9 mouse cellular contexts compared by ENCODE assay signal in the genomic region with DNA sequence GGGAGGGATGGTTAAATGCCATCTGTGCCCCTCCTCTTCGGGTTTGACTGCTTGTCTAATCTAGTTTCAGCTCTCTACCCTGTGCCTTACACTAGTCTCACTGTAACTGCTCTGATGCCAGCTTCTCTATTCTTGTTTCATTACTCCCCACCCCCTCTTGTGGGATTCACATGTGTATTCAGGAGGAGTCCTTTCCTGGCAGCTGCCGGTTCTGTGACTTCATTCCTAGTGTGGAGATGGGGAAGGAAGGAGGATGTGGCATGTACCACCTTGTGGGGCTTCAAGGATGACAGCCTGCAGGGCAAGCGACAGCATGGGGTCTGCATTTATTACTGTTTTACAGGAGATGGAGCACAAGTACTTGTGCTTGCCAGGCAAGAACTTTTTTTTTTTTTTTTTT. TPM values are rescaled to one million over a fixed set of nuclear protein-coding genes. Genes with fewer than 3 reads are reported as not detected.
DNase-seq lines count a peak whose midpoint lies in the region; ATAC-seq and TF ChIP-seq lines count a peak whose summit lies in the region.
"Had no signal": no experiment of that assay in that cellular context is flagged by ENCODE, and none has a peak within 500 bp of the region (broad histone marks: within the 10 kb centered on the region; RNA-seq: fewer than 3 reads in every experiment).

No protein-coding gene starts in this region.

- H3K4me1 ChIP-seq in heart, embryonic 13.5 days, result peaks cover 34% of the 10 kb centered on the region
- H3K4me1 ChIP-seq in G1E (ENCODE audit: insufficient read depth, low read depth, low read length), result peaks cover 35% of the 10 kb centered on the region
- peaks cover 19% of the 10 kb centered on the region for H3K4me1 ChIP-seq in hindbrain, embryonic 14.5 days (replicated peaks; ENCODE audit: control insufficient read depth, insufficient read depth, low read length)
- H3K4me1 ChIP-seq in megakaryocyte, embryonic 14.5 days, result peaks cover 56% of the 10 kb centered on the region

- no peaks in the 10 kb centered on the region for H3K9me3 ChIP-seq in heart, embryonic 13.5 days
- H3K9me3 ChIP-seq in G1E (replicated peaks), result no peaks in the 10 kb centered on the region
- H3K9me3 ChIP-seq in hindbrain, embryonic 14.5 days (ENCODE audit: control insufficient read depth, low read length), result no peaks in the 10 kb centered on the region
- H3K9me3 ChIP-seq in megakaryocyte, embryonic 14.5 days, result no peaks in the 10 kb centered on the region

- no peak for DNase-seq in heart, postnatal 25 days (ENCODE audit: low spot score)
- DNase-seq in G1E (ENCODE audit: low spot score), result no peak
- DNase-seq in hindbrain, embryonic 14.5 days (ENCODE audit: low spot score), result no peak
- no peak for DNase-seq in urinary bladder, postnatal 4 days (ENCODE audit: low spot score in 2 of 2)
- DNase-seq in spleen, adult 18-20 months, result no peak
- no peak for DNase-seq in lung, postnatal 25 days (ENCODE audit: low spot score)
- DNase-seq: cerebellum, adult 2 months had no signal

- peak overlapping the region; percentile 75 for H3K4me3 ChIP-seq in heart, embryonic 13.5 days
- peak overlapping the region; percentile 31; the same call in 1 of the 2 replicates for H3K4me3 ChIP-seq in G1E (ENCODE audit: low read depth, low read length)
- no peak overlapping the region for H3K4me3 ChIP-seq in hindbrain, embryonic 14.5 days (replicated peaks; ENCODE audit: low read length)
- peak overlapping the region; percentile 99 for H3K4me3 ChIP-seq in megakaryocyte, embryonic 14.5 days (replicated peaks)

- no peaks in the 10 kb centered on the region for H3K27me3 ChIP-seq in heart, embryonic 13.5 days (replicated peaks)
- no peaks in the 10 kb centered on the region for H3K27me3 ChIP-seq in G1E (ENCODE audit: insufficient read depth, low read length)
- H3K27me3 ChIP-seq in hindbrain, embryonic 14.5 days (ENCODE audit: control insufficient read depth, insufficient read depth, low read length), result no peaks in the 10 kb centered on the region
- no peaks in the 10 kb centered on the region for H3K27me3 ChIP-seq in megakaryocyte, embryonic 14.5 days (replicated peaks)

- 73% methylated on average over 3 of the region's 3 CpGs for WGBS in heart, embryonic 13.5 days
- 82% methylated on average over 3 of the region's 3 CpGs for WGBS in hindbrain, embryonic 14.5 days

- peak overlapping the region; percentile 89 for H3K4me2 ChIP-seq in heart, embryonic 13.5 days
- peak overlapping the region; percentile 82 for H3K4me2 ChIP-seq in hindbrain, embryonic 14.5 days (replicated peaks)

- TF ChIP-seq CTCF in G1E (IDR thresholded peaks at IDR 0.05; ENCODE audit: low read depth, low read length), result no peak

- H3K36me3 ChIP-seq in heart, embryonic 13.5 days, result peaks cover 53% of the 10 kb centered on the region
- H3K36me3 ChIP-seq in G1E (replicated peaks), result peaks cover 67% of the 10 kb centered on the region
- H3K36me3 ChIP-seq in hindbrain, embryonic 14.5 days (replicated peaks; ENCODE audit: control insufficient read depth, insufficient read depth), result peaks cover 22% of the 10 kb centered on the region
- H3K36me3 ChIP-seq in megakaryocyte, embryonic 14.5 days (replicated peaks; ENCODE audit: low read length), result peaks cover 64% of the 10 kb centered on the region

- peak overlapping the region; percentile 30; the same call in 1 of the 2 replicates for H3K27ac ChIP-seq in heart, embryonic 13.5 days (replicated peaks)
- no peak overlapping the region for H3K27ac ChIP-seq in hindbrain, embryonic 14.5 days

- ATAC-seq in heart, embryonic 13.5 days (ENCODE audit: extremely low read depth, insufficient number of reproducible peaks, low FRiP score, low TSS enrichment), result no peak
- ATAC-seq in G1E (ENCODE audit: extremely low read depth, insufficient number of reproducible peaks, low FRiP score, poor library complexity, severe bottlenecking), result no peak
- no peak for ATAC-seq in hindbrain, embryonic 14.5 days (ENCODE audit: low FRiP score)

- H3K9ac ChIP-seq in heart, embryonic 13.5 days, result peak overlapping the region; percentile 90; the same call in 1 of the 2 replicates
- H3K9ac ChIP-seq in hindbrain, embryonic 14.5 days, result no peak overlapping the region; the same call in 1 of the 2 replicates

- intact Hi-C loops in heart, postnatal 25 days (cut with DNase I), result loop anchor here (5.0 kb wide), 2 partner anchors 95 to 170 kb away; a partner anchor contains a TSS

RNA-seq across cellular contexts. Expression of a gene that starts 1.6 kb away (rescaled TPM):
- 23.5 and 31.6 TPM in 2 replicates for polyA plus RNA-seq in heart, embryonic 13.5 days (2015; fragmentation: Nextera tagmentation; extraction: Ambion mirVana)
- 1 to 10 TPM; 3.3 to 4.0 TPM for total RNA-seq in heart, postnatal 25 days (2021)
- total RNA-seq in G1E (2014; fragmentation: Nextera tagmentation), result 6.0 and 17.0 TPM in 2 replicates
- total RNA-seq in G1E (2017), result 3.2 and 5.3 TPM in 2 replicates
- 96.6 and 137 TPM in 2 replicates for polyA plus RNA-seq in G1E (2012)
- polyA plus RNA-seq in hindbrain, embryonic 14.5 days (2014; fragmentation: Nextera tagmentation; extraction: Ambion mirVana), result 20.5 and 21.7 TPM in 2 replicates
- polyA plus RNA-seq in megakaryocyte, embryonic 14.5 days (2012; ENCODE audit: insufficient read depth, low replicate concordance), result 276 and 880 TPM in 2 replicates

RNA-seq across cellular contexts. Expression of a gene that starts 1.7 kb away (rescaled TPM):
- polyA plus RNA-seq in heart, embryonic 13.5 days (2015; fragmentation: Nextera tagmentation; extraction: Ambion mirVana), result 41.7 and 50.5 TPM in 2 replicates
- 10 to 100 TPM; 16.4 to 17.1 TPM for total RNA-seq in heart, postnatal 25 days (2021)
- 22.8 and 34.7 TPM in 2 replicates for total RNA-seq in G1E (2014; fragmentation: Nextera tagmentation)
- 35.3 and 35.8 TPM in 2 replicates for total RNA-seq in G1E (2017)
- polyA plus RNA-seq in G1E (2012), result 57.5 and 64.7 TPM in 2 replicates
- polyA plus RNA-seq in hindbrain, embryonic 14.5 days (2014; fragmentation: Nextera tagmentation; extraction: Ambion mirVana), result 92.4 and 95.5 TPM in 2 replicates
- 18.8 and 50.9 TPM in 2 replicates for polyA plus RNA-seq in megakaryocyte, embryonic 14.5 days (2012; ENCODE audit: insufficient read depth, low replicate concordance)

RNA-seq across cellular contexts. Expression of a gene that starts 2.1 kb away (rescaled TPM):
- polyA plus RNA-seq in heart, embryonic 13.5 days (2015; fragmentation: Nextera tagmentation; extraction: Ambion mirVana), result 162 and 171 TPM in 2 replicates
- total RNA-seq in heart, postnatal 25 days (2021), result 10 to 100 TPM; 80.9 to 90.1 TPM
- total RNA-seq in G1E (2014; fragmentation: Nextera tagmentation) (24.0 and 53.0 TPM in 2 replicates), G1E (2017) (131 and 174 TPM in 2 replicates)
- polyA plus RNA-seq in G1E (2012), result 261 and 308 TPM in 2 replicates
- 147 and 154 TPM in 2 replicates for polyA plus RNA-seq in hindbrain, embryonic 14.5 days (2014; fragmentation: Nextera tagmentation; extraction: Ambion mirVana)
- polyA plus RNA-seq in megakaryocyte, embryonic 14.5 days (2012; ENCODE audit: insufficient read depth, low replicate concordance), result 588 and 794 TPM in 2 replicates

RNA-seq across cellular contexts. Expression of a gene that starts 8.6 kb away (rescaled TPM):
- 24.2 and 24.5 TPM in 2 replicates for polyA plus RNA-seq in heart, embryonic 13.5 days (2015; fragmentation: Nextera tagmentation; extraction: Ambion mirVana)
- 10 to 100 TPM; 22.8 to 24.3 TPM for total RNA-seq in heart, postnatal 25 days (2021)
- total RNA-seq in G1E (2014; fragmentation: Nextera tagmentation), result 12.0 and 16.7 TPM in 2 replicates
- total RNA-seq in G1E (2017), result 9.3 and 11.5 TPM in 2 replicates
- polyA plus RNA-seq in G1E (2012), result 4.6 and 5.3 TPM in 2 replicates
- polyA plus RNA-seq in hindbrain, embryonic 14.5 days (2014; fragmentation: Nextera tagmentation; extraction: Ambion mirVana), result 85.5 and 90.7 TPM in 2 replicates
- polyA plus RNA-seq in megakaryocyte, embryonic 14.5 days (2012; ENCODE audit: insufficient read depth, low replicate concordance), result 5.4 and 7.3 TPM in 2 replicates

RNA-seq across cellular contexts. Expression of a gene that starts 8.7 kb away (rescaled TPM):
- 0.44 and 0.60 TPM in 2 replicates for polyA plus RNA-seq in heart, embryonic 13.5 days (2015; fragmentation: Nextera tagmentation; extraction: Ambion mirVana)
- total RNA-seq in heart, postnatal 25 days (2021), result under 1 TPM; 0.65 to 0.73 TPM
- total RNA-seq in G1E (2014; fragmentation: Nextera tagmentation), result 2.2 and 2.9 TPM in 2 replicates
- 1.9 and 2.1 TPM in 2 replicates for total RNA-seq in G1E (2017)
- polyA plus RNA-seq in G1E (2012), result 0.02 TPM in 1 of 2 replicates, not detected in the other
- 1.1 and 2.0 TPM in 2 replicates for polyA plus RNA-seq in hindbrain, embryonic 14.5 days (2014; fragmentation: Nextera tagmentation; extraction: Ambion mirVana)
- 0.63 TPM in 1 of 2 replicates, not detected in the other for polyA plus RNA-seq in megakaryocyte, embryonic 14.5 days (2012; ENCODE audit: insufficient read depth, low replicate concordance)
